ENCODE assay signal across 10 mouse cellular contexts in the genomic region with DNA sequence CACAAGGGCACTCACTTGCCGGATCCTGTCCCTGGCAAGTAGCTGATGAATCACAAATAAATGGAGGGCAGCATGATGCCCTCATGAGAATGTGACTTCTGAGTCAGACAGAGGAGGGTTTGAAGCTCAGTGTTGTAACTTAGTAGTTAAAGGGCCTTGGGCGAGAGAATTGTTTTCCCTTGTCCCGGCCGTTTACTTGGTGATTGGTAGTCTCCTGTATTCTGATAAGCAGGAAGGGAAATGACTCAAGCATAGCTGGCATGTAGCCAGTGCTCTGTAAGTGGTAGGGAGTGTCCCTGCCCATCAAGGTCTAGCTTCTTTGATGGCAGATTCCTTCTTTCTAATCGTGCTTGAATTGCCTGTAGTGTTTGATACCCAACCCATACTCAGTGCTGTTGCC. TPM values are rescaled to one million over a fixed set of nuclear protein-coding genes. Genes with fewer than 3 reads are reported as not detected.
A peak's percentile ranks its signal among the peaks of the same experiment; 100 is the strongest.
DNase-seq lines count a peak whose midpoint lies in the region; ATAC-seq and TF ChIP-seq lines count a peak whose summit lies in the region.
"Had no signal": no experiment of that assay in that cellular context is flagged by ENCODE, and none has a peak within 500 bp of the region (broad histone marks: within the 10 kb centered on the region; RNA-seq: fewer than 3 reads in every experiment).

No protein-coding gene starts in this region.

- peak overlapping the region; percentile 1; the same call in 1 of the 2 replicates for H3K4me2 ChIP-seq in heart, embryonic 15.5 days
- H3K4me2 ChIP-seq: embryonic facial prominence, embryonic 12.5 days had no signal

- intact Hi-C loops in gastrocnemius, postnatal 36 days (cut with DNase I): no loop called here

- in situ Hi-C loops in Patski (cut with MboI; ENCODE audit: low pct_unique_long_range_greater_than_20kb): loop anchor here (5.0 to 10.0 kb wide), 2 partner anchors 58 to 145 kb away; a partner anchor contains a TSS

- H3K9me3 ChIP-seq in heart, embryonic 10.5 days: no peaks in the 10 kb centered on the region
- H3K9me3 ChIP-seq in heart, embryonic 15.5 days (replicated peaks): no peaks in the 10 kb centered on the region
- H3K9me3 ChIP-seq: embryonic facial prominence, embryonic 12.5 days had no signal

- no peaks in the 10 kb centered on the region for H3K36me3 ChIP-seq in heart, embryonic 10.5 days
- H3K36me3 ChIP-seq in heart, embryonic 15.5 days: no peaks in the 10 kb centered on the region
- no peaks in the 10 kb centered on the region for H3K36me3 ChIP-seq in macrophage (ENCODE audit: inconsistent target)
- H3K36me3 ChIP-seq: embryonic facial prominence, embryonic 12.5 days had no signal

- H3K27ac ChIP-seq in heart, embryonic 10.5 days: no peak overlapping the region
- H3K27ac ChIP-seq in heart, embryonic 15.5 days: 0 out of 2 replicates have a peak overlapping the region, but pooled peaks have one; percentile 1
- H3K27ac ChIP-seq in macrophage: peak overlapping the region; percentile 52
- H3K27ac ChIP-seq: embryonic facial prominence, embryonic 12.5 days; hindbrain, postnatal 0 days had no signal

- H3K4me3 ChIP-seq in heart, embryonic 10.5 days: no peak overlapping the region
- H3K4me3 ChIP-seq in heart, embryonic 15.5 days: no peak overlapping the region
- no peak overlapping the region for H3K4me3 ChIP-seq in macrophage (ENCODE audit: inconsistent target)
- H3K4me3 ChIP-seq: embryonic facial prominence, embryonic 12.5 days had no signal

- peaks cover 87% of the 10 kb centered on the region for H3K79me2 ChIP-seq in macrophage (ENCODE audit: inconsistent target)

- DNase-seq in heart, adult 11 months: peak; percentile 95
- no peak for DNase-seq in heart, embryonic 10.5 days (ENCODE audit: low spot score)
- peak; percentile 68 for DNase-seq in Patski (ENCODE audit: low read depth, low spot score)
- no peak for DNase-seq in gastrocnemius, postnatal 36 days

- H3K9ac ChIP-seq in heart, embryonic 15.5 days: no peak overlapping the region
- H3K9ac ChIP-seq: embryonic facial prominence, embryonic 12.5 days had no signal

- WGBS in heart, embryonic 10.5 days: 30% methylated on average over 5 of the region's 5 CpGs
- WGBS in heart, embryonic 15.5 days: 16% methylated on average over 5 of the region's 5 CpGs
- 30% methylated on average over 5 of the region's 5 CpGs for WGBS in macrophage (ENCODE audit: missing documents)

- no peaks in the 10 kb centered on the region for H3K27me3 ChIP-seq in heart, embryonic 10.5 days (ENCODE audit: insufficient read depth, poor library complexity, severe bottlenecking)
- H3K27me3 ChIP-seq in Patski: no peaks in the 10 kb centered on the region
- no peaks in the 10 kb centered on the region for H3K27me3 ChIP-seq in heart, embryonic 15.5 days
- H3K27me3 ChIP-seq: embryonic facial prominence, embryonic 12.5 days had no signal

- POLR2A ChIA-PET in Patski (lab: Charles Lee): interaction anchor here (0.8 kb wide), 1 partner anchor 59 kb away, joined by 3 read pairs; no protein-coding TSS in a partner anchor

- no peak for TF ChIP-seq CTCF in Patski (IDR thresholded peaks at IDR 0.05)

- ATAC-seq in Patski: peak; percentile 97
- peak; percentile 39; the same call in 1 of the 2 replicates for ATAC-seq in heart, embryonic 15.5 days (replicated peaks; ENCODE audit: insufficient number of reproducible peaks, insufficient read depth, low FRiP score, low read depth)
- no peak for ATAC-seq in inflammation-experienced regulatory T-cells, adult 6 months
- no peak for ATAC-seq in CD4-positive, CD25-positive, alpha-beta regulatory T cell, adult 4 months
- ATAC-seq: hindbrain, postnatal 0 days had no signal

- peaks cover 10% of the 10 kb centered on the region for H3K4me1 ChIP-seq in heart, embryonic 10.5 days
- H3K4me1 ChIP-seq in heart, embryonic 15.5 days (replicated peaks): peaks cover 10% of the 10 kb centered on the region

- CTCF ChIA-PET in Patski (lab: Charles Lee): interaction anchor here (0.9 to 2.7 kb wide), 9 partner anchors 12 to 118 kb away, joined by 3 to 12 read pairs (median 3); no protein-coding TSS in a partner anchor

RNA-seq across cellular contexts. Expression of a gene that starts 59.9 kb away (rescaled TPM):
- polyA plus RNA-seq in heart, embryonic 10.5 days (2016; fragmentation: Nextera tagmentation; extraction: Ambion mirVana): 44.7 and 68.4 TPM in 2 replicates
- polyA plus RNA-seq in Patski (2021) (86.8 TPM), macrophage (2018) (31.2 to 44.9 TPM (median 36.3 TPM) in 3 replicates)
- 12.6 and 22.6 TPM in 2 replicates for polyA plus RNA-seq in heart, embryonic 15.5 days (2015; fragmentation: Nextera tagmentation; extraction: Ambion mirVana)
- total RNA-seq in macrophage (2018; cell fraction: chromatin; rRNA removed): 10 to 100 TPM; 12.2 to 58.3 (median 34.6) TPM
- total RNA-seq in macrophage (2018; cell fraction: cytosol; rRNA removed): 10 to 100 TPM; 20.7 to 40.6 (median 29.4) TPM
- total RNA-seq in macrophage (2018; cell fraction: nucleus; rRNA removed): 10 to 100 TPM; 22.9 to 89.6 (median 44.9) TPM
- polyA plus RNA-seq in inflammation-experienced regulatory T-cells, adult 6 months (2017; shearing (Covaris generic)): under 1 TPM in 1 of 3 experiments, not detected in 2; 0.42 TPM
- total RNA-seq in gastrocnemius, postnatal 36 days (2021): 1 to 10 TPM; 2.3 to 3.2 TPM
- polyA plus RNA-seq in CD4-positive, CD25-positive, alpha-beta regulatory T cell, adult 4 months (2017; shearing (Covaris generic)): under 1 TPM; 0.34 to 0.50 TPM

Comparison
In these comparisons a context has a peak if more than half of its experiments do, and no peak if none do; other contexts are left out.
1. DNase-seq: peak in heart, adult 11 months (single experiment) and Patski (single experiment); none in heart, embryonic 10.5 days (single experiment) and gastrocnemius, postnatal 36 days (0 of 2).
2. ATAC-seq: peak in Patski (single experiment) and heart, embryonic 15.5 days (single experiment); none in inflammation-experienced regulatory T-cells, adult 6 months (single experiment) and CD4-positive, CD25-positive, alpha-beta regulatory T cell, adult 4 months (single experiment).